Mouse (Mus musculus) neural tube, embryonic 15.5 days (tissue): ENCODE results near the gene Il20. TPM values are rescaled to one million over a fixed set of nuclear protein-coding genes. Genes with fewer than 3 reads are reported as not detected.

ENCODE experiments used
- ATAC-seq: fragments of 200-750 bp; cut with Nextera tagmentation; 2 replicates; pipeline ENCODE4 v1.8.0; 2017; ENCODE audit warnings: mild to moderate bottlenecking, moderate TSS enrichment, moderate library complexity; ENCODE audit not compliant: low FRiP score
- H3K27ac ChIP-seq: fragments of 300-500 bp; sonication (generic); replicated peaks from 2 replicates; pipeline ENCODE4 v1.5.1; 2015; ENCODE audit warnings: mild to moderate bottlenecking, inconsistent platforms
- H3K27me3 ChIP-seq: fragments of 300-500 bp; sonication (generic); replicated peaks from 2 replicates; pipeline ENCODE4 v1.6.1; 2015; ENCODE audit warnings: inconsistent platforms
- H3K36me3 ChIP-seq: fragments of 300-500 bp; sonication (generic); 2 replicates; pipeline ENCODE4 v1.6.1; 2015; ENCODE audit warnings: inconsistent platforms
- H3K4me1 ChIP-seq: fragments of 300-500 bp; sonication (generic); 2 replicates; pipeline ENCODE4 v1.6.1; 2015; ENCODE audit warnings: inconsistent platforms
- H3K4me2 ChIP-seq: fragments of 300-500 bp; sonication (generic); 2 replicates; pipeline ENCODE4 v1.6.1; 2015; ENCODE audit warnings: inconsistent platforms, mild to moderate bottlenecking, moderate library complexity
- H3K4me3 ChIP-seq: fragments of 300-500 bp; sonication (generic); replicated peaks from 2 replicates; pipeline ENCODE4 v1.5.1; 2015; ENCODE audit warnings: mild to moderate bottlenecking, inconsistent platforms
- H3K9ac ChIP-seq: fragments of 300-500 bp; sonication (generic); replicated peaks from 2 replicates; pipeline ENCODE4 v1.6.1; 2015; ENCODE audit warnings: mild to moderate bottlenecking, inconsistent platforms
- H3K9me3 ChIP-seq: fragments of 300-500 bp; sonication (generic); replicated peaks from 2 replicates; pipeline ENCODE4 v1.6.1; 2016; ENCODE audit warnings: inconsistent platforms
- WGBS: fragments of 180-500 bp; shearing (Covaris S2); methylation state at CpG from one replicate; pipeline ENCODE4 v1.1.7; 2015; ENCODE audit warnings: mixed read lengths; 5-methylcytosine and 5-hydroxymethylcytosine counted together
- polyA plus RNA-seq: library from polyadenylated mRNA; unstranded; fragments of >200 nt; fragmentation: Nextera tagmentation; extraction: Ambion mirVana; gene quantifications from 2 replicates; pipeline ENCODE4 v1.2.1, GENCODE M21; 2015

The Il20 gene
- not detected in 2 replicates for polyA plus RNA-seq

GRCm38 (mm10) chr1:130911401-130912010 is at the start of gene Il20:
Gene Il20 (minus strand): TSS chr1:130911451.
- WGBS: 74% methylated on average over 12 of the region's 12 CpGs
- H3K9me3 ChIP-seq: no peaks in the 10 kb centered on the region
- no peaks in the 10 kb centered on the region for H3K4me1 ChIP-seq
- no peak for ATAC-seq
- no peaks in the 10 kb centered on the region for H3K36me3 ChIP-seq
- no peak within 1 kb of the TSS for H3K27ac ChIP-seq
- H3K9ac ChIP-seq: no peak within 1 kb of the TSS
- H3K4me2 ChIP-seq: no peak within 1 kb of the TSS
- H3K4me3 ChIP-seq: no peak within 1 kb of the TSS
- no peaks in the 10 kb centered on the region for H3K27me3 ChIP-seq

DNA sequence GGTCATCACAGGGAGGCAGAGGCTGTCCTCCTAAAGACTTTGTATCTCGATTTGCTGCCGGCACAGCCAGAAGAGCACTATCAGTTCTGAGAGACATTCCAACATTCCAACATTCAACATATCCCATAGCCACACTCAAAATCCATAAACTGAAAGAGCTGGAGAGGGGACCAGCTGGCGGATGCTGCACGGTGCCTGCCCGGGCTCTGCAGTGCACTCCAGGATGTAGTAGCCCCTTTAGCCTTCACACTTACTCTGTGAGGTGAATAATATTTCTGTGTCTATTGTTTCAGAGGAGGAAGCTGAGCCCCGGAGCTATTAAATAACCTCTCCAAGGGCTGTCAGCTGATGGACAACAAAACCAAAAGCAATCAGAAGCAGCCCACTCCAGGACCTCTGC is 35.7 kb upstream of the Il20 start:
- Histone ChIP-seq H3K27me3 (no peaks in the 10 kb centered on the region), H3K4me2 (no peak overlapping the region), H3K9ac (no peak overlapping the region), H3K36me3 (no peaks in the 10 kb centered on the region), H3K4me3 (no peak overlapping the region), H3K4me1 (no peaks in the 10 kb centered on the region), H3K9me3 (no peaks in the 10 kb centered on the region), H3K27ac (no peak overlapping the region)
- 71% methylated on average over 6 of the region's 6 CpGs for WGBS
- no peak for ATAC-seq

DNA sequence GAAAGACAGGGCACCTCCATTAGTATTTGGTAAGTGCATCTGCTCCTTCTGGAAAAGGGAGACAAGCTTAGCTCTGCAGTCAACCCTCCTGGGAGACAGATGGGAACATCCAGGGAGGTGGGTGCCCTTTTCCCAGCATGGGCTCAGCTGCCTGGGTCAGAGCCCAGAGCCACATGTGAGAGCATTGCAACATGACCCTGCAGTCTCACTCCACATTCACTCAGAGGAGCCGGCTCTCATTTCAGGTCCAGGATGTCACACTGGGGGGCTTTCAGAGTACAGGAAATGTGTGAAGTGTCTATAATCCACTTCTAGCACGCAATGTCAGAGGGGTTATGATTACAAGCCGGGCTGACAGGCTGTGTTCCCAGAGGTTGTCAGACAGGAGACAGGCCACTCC is 30.6 kb upstream of the Il20 start:
- 55% methylated on average over 3 of the region's 3 CpGs for WGBS

GRCm38 (mm10) chr1:130940065-130940687 is 28.9 kb upstream of the Il20 start, which contains the start of gene Il19:
Gene Il19 (minus strand): TSS chr1:130940115.
- H3K9me3 ChIP-seq: no peaks in the 10 kb centered on the region
- no peak within 1 kb of the TSS for H3K4me2 ChIP-seq
- no peaks in the 10 kb centered on the region for H3K36me3 ChIP-seq
- no peak within 1 kb of the TSS for H3K9ac ChIP-seq
- no peak within 1 kb of the TSS for H3K27ac ChIP-seq
- ATAC-seq: no peak
- H3K27me3 ChIP-seq: no peaks in the 10 kb centered on the region
- peaks cover 2% of the 10 kb centered on the region; the same call in 1 of the 2 replicates for H3K4me1 ChIP-seq
- H3K4me3 ChIP-seq: no peak within 1 kb of the TSS
- 73% methylated on average over 4 of the region's 4 CpGs for WGBS

More for the DNA sequence above, 30.6 kb upstream of the Il20 start:
- Histone ChIP-seq H3K4me2 (no peak overlapping the region), H3K4me1 (peaks cover 2% of the 10 kb centered on the region; the same call in 1 of the 2 replicates), H3K27me3 (no peaks in the 10 kb centered on the region), H3K9me3 (no peaks in the 10 kb centered on the region), H3K9ac (no peak overlapping the region), H3K4me3 (no peak overlapping the region), H3K36me3 (no peaks in the 10 kb centered on the region), H3K27ac (no peak overlapping the region)
- ATAC-seq: no peak

DNA sequence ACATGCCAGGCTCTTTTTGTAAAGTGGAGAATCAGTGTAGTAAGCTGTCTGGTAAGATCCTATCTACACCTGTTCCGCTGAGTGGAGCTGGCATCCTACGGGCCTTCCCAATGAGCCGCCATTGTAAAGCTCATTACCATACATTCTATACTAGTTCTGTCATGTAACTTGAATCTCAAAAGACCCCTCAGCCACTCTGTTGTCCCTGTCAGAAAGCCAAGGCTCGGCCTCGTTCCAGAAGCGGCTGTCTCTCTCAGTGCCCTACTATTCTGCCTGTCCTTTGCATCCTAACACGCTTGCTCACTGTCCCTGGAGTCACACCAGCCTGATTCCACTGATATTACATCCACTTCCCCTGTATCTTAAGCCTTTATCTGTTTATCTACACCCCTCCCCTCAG is 26.9 kb upstream of the Il20 start:
- Histone ChIP-seq H3K9ac (no peak overlapping the region), H3K4me1 (peaks cover 2% of the 10 kb centered on the region; the same call in 1 of the 2 replicates), H3K9me3 (no peaks in the 10 kb centered on the region), H3K27me3 (no peaks in the 10 kb centered on the region), H3K27ac (no peak overlapping the region), H3K4me2 (no peak overlapping the region), H3K4me3 (no peak overlapping the region), H3K36me3 (no peaks in the 10 kb centered on the region)
- no peak for ATAC-seq
- WGBS: 64% methylated on average over 7 of the region's 7 CpGs

- H3K4me3 ChIP-seq: no peak overlapping the region
- ATAC-seq: no peak
- H3K9ac ChIP-seq: no peak overlapping the region
- H3K36me3 ChIP-seq: no peaks in the 10 kb centered on the region
- H3K9me3 ChIP-seq: no peaks in the 10 kb centered on the region
- H3K4me2 ChIP-seq: no peak overlapping the region
- no peaks in the 10 kb centered on the region for H3K27me3 ChIP-seq
- 95% methylated on average over 4 of the region's 4 CpGs for WGBS
- H3K4me1 ChIP-seq: peaks cover 2% of the 10 kb centered on the region; the same call in 1 of the 2 replicates
- no peak overlapping the region for H3K27ac ChIP-seq
Measured at GRCm38 (mm10) chr1:130937170-130937569, 25.9 kb upstream of the Il20 start.

DNA sequence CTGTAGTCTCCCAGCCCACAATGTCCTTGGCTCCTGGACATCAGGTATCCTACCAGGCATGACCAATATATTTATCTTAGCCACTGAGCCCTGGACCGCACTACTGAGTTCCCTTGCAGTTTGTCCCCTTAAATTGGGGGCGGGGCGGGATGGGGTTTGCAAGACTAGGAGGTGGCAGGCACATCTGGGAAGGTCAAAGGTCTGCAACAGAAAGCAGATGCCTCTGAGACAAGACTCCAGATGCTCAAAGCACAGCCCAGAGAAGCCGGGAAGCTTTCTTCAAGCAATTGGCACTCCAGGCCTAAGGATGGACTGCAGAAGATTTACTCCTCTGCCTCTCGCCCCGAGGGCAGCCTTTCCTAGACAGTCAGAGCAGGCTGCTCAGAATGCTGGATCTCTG is 25.1 kb upstream of the Il20 start:
- no peaks in the 10 kb centered on the region for H3K9me3 ChIP-seq
- 62% methylated on average over 6 of the region's 6 CpGs for WGBS

GRCm38 (mm10) chr1:130926484-130926883 is 15.2 kb upstream of the Il20 start:
- Histone ChIP-seq H3K9me3 (no peaks in the 10 kb centered on the region), H3K27ac (no peak overlapping the region), H3K4me3 (no peak overlapping the region), H3K9ac (no peak overlapping the region), H3K36me3 (no peaks in the 10 kb centered on the region), H3K4me1 (no peaks in the 10 kb centered on the region), H3K4me2 (no peak overlapping the region), H3K27me3 (no peaks in the 10 kb centered on the region)
- no peak for ATAC-seq

More for the DNA sequence above, 25.1 kb upstream of the Il20 start:
- Histone ChIP-seq H3K4me3 (no peak overlapping the region), H3K27ac (no peak overlapping the region), H3K36me3 (no peaks in the 10 kb centered on the region), H3K9ac (no peak overlapping the region), H3K4me1 (peaks cover 2% of the 10 kb centered on the region; the same call in 1 of the 2 replicates), H3K4me2 (no peak overlapping the region), H3K27me3 (no peaks in the 10 kb centered on the region)
- no peak for ATAC-seq

DNA sequence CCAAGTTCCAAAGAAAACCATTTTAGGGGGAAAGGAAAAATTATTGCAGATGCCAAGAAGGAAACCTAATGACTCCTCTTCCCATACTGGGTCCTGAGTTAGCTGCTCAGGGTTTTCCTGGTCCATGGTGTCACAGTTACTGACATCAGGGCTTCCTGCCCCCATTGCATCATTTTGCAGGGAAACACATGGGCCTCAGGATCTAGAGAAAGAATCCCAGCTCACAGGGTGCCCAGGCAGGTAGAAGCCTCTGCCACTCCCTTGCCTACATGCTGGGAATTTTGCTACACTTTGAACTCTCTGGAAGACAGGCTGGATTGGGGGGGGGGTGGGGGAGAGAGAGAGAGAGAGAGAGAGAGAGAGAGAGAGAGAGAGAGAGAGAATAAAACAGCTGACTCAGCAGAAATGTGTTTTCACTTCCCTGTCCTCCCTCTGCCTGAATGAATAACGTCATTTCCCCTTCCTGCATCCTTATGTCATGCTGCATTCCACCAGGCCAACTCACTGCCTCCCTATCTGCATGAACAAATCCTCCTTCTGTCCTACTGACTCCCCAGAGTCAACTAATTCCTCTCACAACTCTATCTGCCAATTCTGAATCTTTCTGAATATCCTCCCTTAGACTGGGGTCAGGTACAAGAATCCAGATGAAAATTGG is 7.2 kb upstream of the Il20 start:
- no peaks in the 10 kb centered on the region for H3K36me3 ChIP-seq
- no peaks in the 10 kb centered on the region for H3K27me3 ChIP-seq
- H3K4me3 ChIP-seq: no peak overlapping the region
- no peak overlapping the region for H3K9ac ChIP-seq
- ATAC-seq: no peak
- H3K4me2 ChIP-seq: no peak overlapping the region
- H3K27ac ChIP-seq: no peak overlapping the region
- no peaks in the 10 kb centered on the region for H3K9me3 ChIP-seq
- WGBS: 29% methylated on average over 1 of the region's 1 CpGs
- H3K4me1 ChIP-seq: no peaks in the 10 kb centered on the region

- no peaks in the 10 kb centered on the region for H3K4me1 ChIP-seq
- no peak overlapping the region for H3K4me2 ChIP-seq
Measured at GRCm38 (mm10) chr1:130902505-130902904, 8.7 kb downstream of the Il20 start.

DNA sequence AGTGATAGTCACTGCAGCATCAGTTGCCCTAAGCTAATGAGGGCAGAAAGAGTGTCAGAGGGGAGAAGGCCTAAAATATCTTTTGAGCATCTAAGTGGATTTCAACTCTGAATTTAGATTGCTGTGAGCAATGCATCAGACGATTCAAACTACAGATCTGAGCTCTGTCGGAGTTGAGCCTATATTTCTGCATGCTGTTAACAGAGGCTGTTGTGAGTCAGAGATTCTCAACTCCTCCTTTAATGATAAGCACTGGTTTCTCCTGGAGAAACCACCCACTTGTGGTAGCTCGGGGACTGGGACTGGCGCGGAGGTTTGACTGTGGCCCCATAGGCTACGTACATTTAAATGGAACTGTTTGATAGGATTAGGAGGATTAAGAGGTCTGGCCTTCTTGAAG is 16.8 kb downstream of the Il20 start:
- H3K4me2 ChIP-seq: no peak overlapping the region
- no peaks in the 10 kb centered on the region for H3K36me3 ChIP-seq
- H3K9me3 ChIP-seq: no peaks in the 10 kb centered on the region
- no peaks in the 10 kb centered on the region for H3K27me3 ChIP-seq
- ATAC-seq: no peak
- H3K27ac ChIP-seq: no peak overlapping the region
- no peak overlapping the region for H3K4me3 ChIP-seq
- WGBS: 78% methylated on average over 6 of the region's 6 CpGs
- no peaks in the 10 kb centered on the region for H3K4me1 ChIP-seq
- no peak overlapping the region for H3K9ac ChIP-seq

More at GRCm38 (mm10) chr1:130902505-130902904, 8.7 kb downstream of the Il20 start:
- 88% methylated on average over 7 of the region's 7 CpGs for WGBS
- Histone ChIP-seq H3K9ac (no peak overlapping the region), H3K9me3 (no peaks in the 10 kb centered on the region), H3K4me3 (no peak overlapping the region), H3K27ac (no peak overlapping the region), H3K27me3 (no peaks in the 10 kb centered on the region), H3K36me3 (no peaks in the 10 kb centered on the region)
- ATAC-seq: no peak
